Mouse (Mus musculus): ENCODE results near the gene Hnrnpab.
A peak's percentile ranks its signal among the peaks of the same experiment; 100 is the strongest.

Hnrnpab gene

GRCm38 (mm10) chr11:51606447-51607095 is at the start of gene Hnrnpab:
Gene Hnrnpab, minus strand, starts transcription at chr11:51606847.
- DNase-seq = peak; percentile 94

- no peak for DNase-seq
Observed at GRCm38 (mm10) chr11:51654891-51655290, 48.2 kb upstream of the Hnrnpab start.

GRCm38 (mm10) chr11:51653736-51654135 is 47.1 kb upstream of the Hnrnpab start:
- DNase-seq = no peak

GRCm38 (mm10) chr11:51652889-51653418 is 46.3 kb upstream of the Hnrnpab start:
- no peak for DNase-seq

GRCm38 (mm10) chr11:51650691-51651515 is 44.3 kb upstream of the Hnrnpab start, which contains the start of the genes N4bp3 and D930048N14Rik:
Gene N4bp3, minus strand, starts transcription at chr11:51650842.
Gene D930048N14Rik, plus strand, starts transcription at chr11:51650954.
- DNase-seq = peak; percentile 59

GRCm38 (mm10) chr11:51650261-51650660 is 43.6 kb upstream of the Hnrnpab start:
- peak; percentile 26 for DNase-seq

GRCm38 (mm10) chr11:51649889-51650199 is 43.2 kb upstream of the Hnrnpab start:
- peak; percentile 33 for DNase-seq

GRCm38 (mm10) chr11:51649111-51649888 is 42.7 kb upstream of the Hnrnpab start:
- DNase-seq = no peak

- DNase-seq = no peak
Observed at GRCm38 (mm10) chr11:51648566-51648965, 41.9 kb upstream of the Hnrnpab start.

GRCm38 (mm10) chr11:51646751-51647667 is 40.4 kb upstream of the Hnrnpab start:
- DNase-seq = no peak

- no peak for DNase-seq
Observed at GRCm38 (mm10) chr11:51646245-51646644, 39.6 kb upstream of the Hnrnpab start.

GRCm38 (mm10) chr11:51645293-51645692 is 38.6 kb upstream of the Hnrnpab start:
- no peak for DNase-seq

GRCm38 (mm10) chr11:51644217-51644616 is 37.6 kb upstream of the Hnrnpab start:
- DNase-seq = no peak

- DNase-seq = no peak
Observed at GRCm38 (mm10) chr11:51643761-51644160, 37.1 kb upstream of the Hnrnpab start.

- DNase-seq = no peak
Observed at GRCm38 (mm10) chr11:51643202-51643601, 36.6 kb upstream of the Hnrnpab start.

GRCm38 (mm10) chr11:51640748-51641147 is 34.1 kb upstream of the Hnrnpab start:
- DNase-seq = no peak

GRCm38 (mm10) chr11:51638497-51638896 is 31.9 kb upstream of the Hnrnpab start:
- DNase-seq = no peak

GRCm38 (mm10) chr11:51637971-51638414 is 31.3 kb upstream of the Hnrnpab start:
- DNase-seq = no peak

GRCm38 (mm10) chr11:51636323-51636684 is 29.7 kb upstream of the Hnrnpab start:
- peak; percentile 28 for DNase-seq

GRCm38 (mm10) chr11:51635525-51636322 is 29.1 kb upstream of the Hnrnpab start, which contains the start of gene Rmnd5b:
Gene Rmnd5b, minus strand, starts transcription at chr11:51635896.
- DNase-seq = peak; percentile 94

GRCm38 (mm10) chr11:51635127-51635524 is 28.5 kb upstream of the Hnrnpab start:
- DNase-seq = no peak
